Mouse (Mus musculus): ENCODE results near the gene Slc12a8.

DNA sequence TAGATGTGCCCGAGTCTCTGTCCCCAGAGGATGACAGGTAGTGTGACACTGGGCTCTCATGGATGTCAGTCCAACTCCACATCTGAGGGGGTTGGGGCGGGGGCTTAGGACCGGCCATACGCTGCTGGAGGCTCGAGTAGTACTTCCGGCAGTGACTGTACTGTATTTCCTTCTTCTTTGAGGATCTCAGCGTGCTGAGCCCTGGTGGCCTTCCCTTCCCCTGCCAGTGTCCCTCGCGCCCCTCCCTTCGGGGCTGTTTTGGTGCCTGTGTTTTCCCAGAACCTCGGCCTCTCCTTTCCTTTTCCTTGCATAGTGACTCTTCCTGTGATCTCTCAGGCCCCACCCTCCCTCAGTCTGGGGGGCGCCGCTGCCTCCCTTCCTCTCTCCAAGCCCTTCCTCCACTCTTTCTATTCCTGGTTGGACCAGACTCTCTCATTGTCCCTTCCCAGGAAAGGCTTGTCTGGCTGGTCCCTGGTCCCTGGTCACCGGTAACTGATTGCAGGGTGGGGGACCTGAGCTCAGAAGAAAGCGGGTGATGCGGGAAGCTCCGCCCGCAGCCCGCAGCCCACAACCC, 66.8 kb downstream of the Slc12a8 start:
- TF ChIP-seq POLR2A (IDR thresholded peaks at IDR 0.05; ENCODE audit: insufficient read depth, low read length) (no peak), EP300 (IDR thresholded peaks at IDR 0.05; ENCODE audit: insufficient read depth, low read depth, low read length) (0 out of 2 replicates have a peak, but pooled peaks have one; percentile 43)

All from ES-Bruce4 (cell line).